Mouse (Mus musculus): ENCODE results near the gene Srgap2.
A peak's percentile ranks its signal among the peaks of the same experiment; 100 is the strongest.
"Not testable (repeated sequence)": the region's sequence is repeated elsewhere in the genome, so short reads cannot be mapped to it uniquely, and the experiment has no call there.

Gene Srgap2

GRCm38 (mm10) chr1:131331180-131331579 is 196.0 kb downstream of the Srgap2 start:
- no peak for DNase-seq

DNA sequence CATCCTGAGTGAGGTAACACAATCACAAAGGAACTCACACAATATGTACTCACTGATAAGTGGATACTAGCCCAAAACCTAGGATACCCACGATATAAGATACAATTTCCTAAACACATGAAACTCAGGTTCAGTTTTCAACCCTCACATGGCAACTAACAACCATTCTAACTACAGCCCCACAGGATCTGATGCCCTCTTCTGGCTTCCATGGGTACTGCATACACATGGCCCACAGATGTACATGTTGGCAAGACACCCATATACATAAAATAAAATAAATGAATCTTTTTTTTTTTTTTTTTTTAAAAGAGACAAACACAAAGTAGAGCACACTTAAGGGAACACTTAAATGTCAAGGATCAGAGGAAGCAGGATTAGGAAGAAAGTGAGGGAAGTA is 198.1 kb downstream of the Srgap2 start:
- not testable (repeated sequence) for DNase-seq

DNA sequence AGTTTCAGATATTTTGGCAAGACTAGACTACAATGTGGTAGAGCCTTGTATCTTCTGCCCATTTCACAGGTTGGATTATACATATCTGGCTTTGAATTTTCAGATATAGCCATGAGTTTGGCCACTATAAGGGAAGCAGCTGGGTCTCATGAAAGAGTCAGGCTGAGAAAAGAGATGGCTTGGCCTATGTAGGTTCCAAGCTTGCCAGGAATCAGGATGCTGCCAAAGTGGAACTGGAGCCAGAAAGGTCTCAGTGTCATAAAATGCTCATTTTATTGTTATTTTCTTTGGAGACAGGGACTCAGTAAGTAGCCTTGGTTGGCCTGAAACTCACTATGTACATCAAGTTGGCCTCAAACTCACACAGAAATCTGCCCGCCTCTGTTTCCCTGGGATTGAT is 200.0 kb downstream of the Srgap2 start:
- DNase-seq: no peak

- no peak for DNase-seq
Measured at GRCm38 (mm10) chr1:131324816-131325463, 202.2 kb downstream of the Srgap2 start.

DNA sequence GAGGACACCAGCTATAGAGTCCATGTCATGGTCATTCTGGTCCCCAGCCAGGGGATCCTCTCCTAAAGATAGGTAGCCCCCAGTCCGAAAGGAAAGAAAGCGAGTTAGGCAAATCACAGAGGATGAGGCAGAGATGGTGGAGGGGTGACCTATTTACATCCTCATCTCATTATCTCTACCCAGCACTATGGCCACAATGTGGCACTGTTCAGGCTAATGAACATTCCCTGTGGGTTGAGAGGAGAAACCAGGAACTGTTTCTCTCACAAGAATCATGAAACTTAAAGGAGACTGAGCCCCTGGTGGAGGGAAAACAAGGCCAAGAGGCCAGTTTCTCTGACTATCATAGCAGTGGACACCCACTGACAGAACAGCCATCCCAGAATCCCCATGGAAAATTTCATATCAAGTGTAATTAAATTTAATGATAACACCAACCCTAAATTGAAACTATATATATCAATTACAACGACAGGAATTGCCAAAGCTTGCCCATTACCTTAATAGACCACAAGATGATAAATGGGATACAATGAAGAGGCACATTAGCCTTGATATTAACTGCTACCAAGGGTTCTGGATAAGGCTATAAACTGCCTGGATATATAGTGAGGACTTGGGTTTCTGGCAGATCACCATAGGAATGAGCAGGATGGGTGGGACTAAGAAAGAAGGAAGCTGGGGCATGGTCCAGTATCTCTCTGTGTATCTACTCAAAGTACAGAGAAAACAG is 207.4 kb downstream of the Srgap2 start:
- no peak for DNase-seq

GRCm38 (mm10) chr1:131318397-131318796 is 208.8 kb downstream of the Srgap2 start:
- no peak for DNase-seq

- DNase-seq: no peak
Measured at GRCm38 (mm10) chr1:131317625-131318024, 209.5 kb downstream of the Srgap2 start.

- DNase-seq: no peak
Measured at GRCm38 (mm10) chr1:131311284-131311683, 215.9 kb downstream of the Srgap2 start.

GRCm38 (mm10) chr1:131310237-131310818 is 216.8 kb downstream of the Srgap2 start:
- DNase-seq: no peak

GRCm38 (mm10) chr1:131300750-131301149 is 226.4 kb downstream of the Srgap2 start:
- no peak for DNase-seq

DNA sequence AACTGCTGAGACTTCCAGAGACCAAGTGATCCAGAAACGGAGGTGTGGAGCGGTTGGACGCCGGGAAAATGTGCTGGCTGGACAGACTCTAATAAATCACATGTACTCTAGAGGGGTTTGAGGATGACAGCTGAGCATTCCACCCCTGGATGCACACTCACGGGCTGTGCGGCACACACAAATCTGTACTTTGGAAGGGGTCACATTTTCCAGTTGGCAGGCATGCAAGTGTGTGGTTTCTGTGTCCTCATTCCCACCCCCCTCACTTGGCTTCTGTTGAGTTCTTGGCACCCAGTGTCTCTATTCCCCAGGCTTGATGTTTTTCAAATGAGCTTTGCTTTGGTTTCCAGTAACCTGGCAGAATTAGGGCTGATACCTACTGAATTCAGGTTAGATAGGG is 227.4 kb downstream of the Srgap2 start:
- no peak for DNase-seq

- no peak for DNase-seq
Measured at GRCm38 (mm10) chr1:131299240-131299639, 227.9 kb downstream of the Srgap2 start.

DNA sequence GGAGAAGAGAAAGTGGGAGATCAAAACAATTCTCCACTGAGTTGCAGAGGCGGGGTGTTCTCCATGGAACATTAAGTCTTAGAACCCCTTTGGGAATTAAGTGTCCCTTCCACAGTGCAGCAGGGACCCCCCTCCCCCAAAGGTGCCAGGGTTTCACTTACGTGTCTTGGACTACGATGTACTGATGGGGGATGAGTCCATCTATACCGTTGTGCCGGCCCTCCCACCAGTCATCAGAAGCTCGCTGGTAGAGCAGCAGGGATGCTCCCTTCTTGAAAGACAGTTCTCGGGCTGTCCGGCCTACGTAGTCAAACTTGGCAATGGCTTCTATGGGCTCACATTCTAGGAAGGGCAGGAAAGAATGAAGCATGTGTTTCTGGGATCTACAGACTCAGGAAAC is 229.0 kb downstream of the Srgap2 start:
- DNase-seq: no peak

DNA sequence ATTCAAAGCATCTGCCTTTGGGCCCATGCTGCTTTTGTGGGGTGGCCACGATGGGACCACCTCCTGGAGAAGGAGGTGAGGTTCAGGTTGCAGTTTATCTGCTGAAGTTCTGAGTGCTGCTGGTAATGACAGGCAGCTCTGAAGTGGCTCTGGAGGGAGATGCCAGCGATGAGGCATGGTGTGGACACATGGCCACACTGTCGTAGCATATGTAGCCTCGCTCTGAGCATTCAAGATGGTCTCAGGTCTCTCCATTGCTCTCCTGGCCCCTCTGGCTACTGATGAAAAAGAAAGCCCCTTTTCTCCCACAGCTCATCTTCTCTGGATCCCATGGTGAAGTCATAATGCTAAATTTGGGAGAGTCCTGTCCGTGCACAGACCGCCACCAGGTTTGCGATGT is 230.4 kb downstream of the Srgap2 start:
- DNase-seq: no peak

GRCm38 (mm10) chr1:131295200-131295599 is 232.0 kb downstream of the Srgap2 start:
- no peak for DNase-seq

DNA sequence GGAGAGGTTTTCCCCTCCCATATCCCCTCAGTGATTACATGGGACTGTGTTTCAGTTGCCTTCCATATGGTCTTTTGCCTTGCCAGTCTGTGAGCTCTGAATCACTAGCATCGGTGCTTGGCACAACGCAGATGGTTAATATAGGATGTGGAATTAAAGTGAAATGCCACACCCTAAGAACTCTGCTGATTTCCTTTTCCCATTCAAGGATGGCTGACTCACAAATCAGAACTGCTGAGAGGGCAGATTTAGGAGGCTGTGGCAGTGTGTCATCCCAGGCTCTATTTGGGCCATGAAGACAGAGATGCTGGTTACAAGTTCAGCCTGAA is 233.3 kb downstream of the Srgap2 start:
- DNase-seq: no peak

DNA sequence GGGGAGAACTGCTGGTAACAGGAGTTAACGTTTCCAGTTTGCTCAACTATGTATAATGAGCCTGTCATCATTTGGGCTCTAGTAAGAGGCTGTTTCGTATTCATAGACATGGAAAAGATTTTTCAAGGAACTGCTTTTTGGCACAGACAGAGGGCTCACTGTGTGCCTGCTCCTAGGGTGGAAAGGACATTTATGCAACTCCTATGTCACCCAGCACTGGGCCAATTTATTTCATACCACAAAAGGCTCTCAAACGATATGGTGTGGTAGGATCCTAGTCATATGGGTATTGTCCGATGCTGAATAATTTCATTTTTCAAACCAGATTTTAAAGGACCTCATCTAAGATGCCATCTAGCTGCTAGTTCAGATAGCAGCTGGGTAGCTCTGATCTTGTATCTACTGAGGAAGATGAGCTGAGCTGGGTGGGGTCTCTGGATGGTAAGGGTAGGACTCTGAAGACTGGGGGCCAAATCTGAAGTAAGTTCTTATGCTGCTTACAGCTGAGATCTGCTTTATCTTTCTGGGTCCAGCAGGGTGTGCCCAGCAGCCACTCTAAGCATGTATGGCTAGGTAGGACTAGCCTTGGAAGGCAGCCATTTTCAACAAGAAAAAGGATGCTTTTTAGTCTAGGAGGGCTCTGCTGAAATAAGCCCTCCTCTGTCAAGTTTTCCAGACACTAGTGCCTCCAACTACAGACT is 233.8 kb downstream of the Srgap2 start:
- DNase-seq: no peak

GRCm38 (mm10) chr1:131290648-131291047 is 236.5 kb downstream of the Srgap2 start:
- DNase-seq: peak; percentile 50 to 69

- DNase-seq: no peak
Measured at GRCm38 (mm10) chr1:131288938-131289337, 238.2 kb downstream of the Srgap2 start.

DNA sequence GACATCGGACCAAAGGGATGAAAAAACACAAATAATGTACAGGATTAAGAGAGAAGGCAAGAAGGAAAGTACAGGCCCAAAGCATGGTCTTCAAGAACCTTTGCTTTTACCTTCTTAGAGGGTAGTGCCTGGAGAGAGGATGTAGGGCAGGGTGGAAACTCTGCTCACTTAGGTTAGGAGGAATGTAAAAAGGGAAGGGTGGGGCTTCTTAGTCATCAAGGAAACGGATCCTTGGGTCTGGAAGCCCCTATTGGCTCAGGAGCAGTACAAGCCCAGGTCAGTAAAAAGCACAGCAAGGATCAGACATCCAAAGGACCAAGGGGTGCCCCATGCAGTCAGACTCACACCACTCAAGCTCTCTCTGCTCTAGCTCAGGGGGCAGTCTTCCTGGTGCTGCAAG is 239.9 kb downstream of the Srgap2 start:
- no peak for DNase-seq

DNA sequence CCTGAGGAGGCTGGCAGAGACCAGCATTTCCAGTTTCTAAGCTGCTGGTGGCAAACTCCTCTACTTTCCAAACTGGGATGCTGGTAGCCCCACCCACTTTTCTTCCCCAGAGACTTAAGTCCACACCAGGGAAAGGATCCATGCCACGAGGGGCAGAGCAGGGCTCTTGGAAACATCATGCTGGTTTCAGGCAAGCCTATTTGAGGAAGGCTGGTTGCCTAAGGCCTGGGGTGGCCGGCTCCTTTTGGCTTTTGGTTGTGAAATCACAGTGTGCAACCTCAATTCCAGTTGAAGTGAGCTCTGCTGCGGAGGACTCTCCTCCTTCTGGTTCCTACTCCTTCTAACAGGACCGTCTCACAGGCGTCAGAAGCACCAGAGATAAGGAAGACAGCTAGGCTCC is 240.3 kb downstream of the Srgap2 start:
- peak; percentile 25 to 35 for DNase-seq

GRCm38 (mm10) chr1:131284616-131285015 is 242.5 kb downstream of the Srgap2 start:
- no peak for DNase-seq

- no peak for DNase-seq
Measured at GRCm38 (mm10) chr1:131284167-131284566, 243.0 kb downstream of the Srgap2 start.

DNA sequence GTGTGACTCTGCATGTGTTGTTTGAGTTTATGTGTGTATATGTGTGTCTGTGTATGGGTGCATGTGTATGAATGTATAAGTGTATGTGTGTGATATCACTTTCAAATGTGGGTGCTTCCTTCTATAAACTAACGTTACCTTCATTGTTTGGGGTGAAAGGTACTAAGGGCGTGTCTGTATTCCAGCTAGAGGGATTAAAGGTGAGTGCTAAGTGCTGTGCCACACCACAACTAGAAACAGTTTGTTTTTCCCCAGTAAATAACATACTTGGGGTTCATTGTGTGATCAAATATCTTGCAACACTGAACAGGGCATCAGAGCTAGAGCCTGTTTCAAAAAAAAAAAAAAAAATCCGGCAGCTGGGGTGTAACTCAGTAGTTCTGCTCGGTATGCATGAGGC is 245.4 kb downstream of the Srgap2 start:
- no peak for DNase-seq
